Mouse (Mus musculus): ENCODE data around the gene Mylk.

DNA sequence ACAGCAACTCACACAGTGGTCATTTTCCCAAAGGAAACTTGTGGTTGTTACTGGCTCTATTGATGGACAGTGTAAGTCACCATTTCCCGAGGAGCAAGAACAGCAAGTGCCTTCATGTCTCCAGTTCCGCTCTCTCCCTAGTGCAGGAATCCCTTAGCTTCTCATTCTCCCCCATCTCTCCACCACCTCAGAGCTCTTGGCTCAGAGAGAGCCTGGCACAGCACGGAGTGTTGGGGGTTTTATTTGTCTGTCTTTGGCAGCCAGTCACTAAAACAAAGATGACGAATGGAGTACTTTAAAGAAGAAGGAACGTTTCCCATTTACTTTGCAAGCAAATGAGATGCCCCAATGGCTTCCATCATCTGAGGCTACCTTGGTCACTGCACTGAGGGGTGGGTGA lies 56.2 kb downstream of the Mylk start:
- TF ChIP-seq POLR2A (IDR thresholded peaks at IDR 0.05; ENCODE audit: extremely low read depth, insufficient read depth, low read length) = no peak
- TF ChIP-seq CTCF (IDR thresholded peaks at IDR 0.05; ENCODE audit: extremely low read depth, insufficient read depth, low read length) = no peak

All from cortical plate, adult 2 months (tissue).